Mouse (Mus musculus) spleen, adult 2 months (tissue): ENCODE results near the gene Wdr82.

Experiments used
- CTCF ChIP-seq: fragments of 200-500 bp; IDR thresholded peaks from 2 replicates; pipeline ENCODE4 v1.5.1; 2011; ENCODE audit warnings: mild to moderate bottlenecking, inconsistent platforms; ENCODE audit not compliant: insufficient read depth, insufficient read length, insufficient replicate concordance; ENCODE audit errors: extremely low read depth
- POLR2A ChIP-seq: fragments of 200-500 bp; IDR thresholded peaks from 2 replicates; pipeline ENCODE4 v1.6.1; 2011; ENCODE audit warnings: low read depth, low read length, inconsistent platforms

DNA sequence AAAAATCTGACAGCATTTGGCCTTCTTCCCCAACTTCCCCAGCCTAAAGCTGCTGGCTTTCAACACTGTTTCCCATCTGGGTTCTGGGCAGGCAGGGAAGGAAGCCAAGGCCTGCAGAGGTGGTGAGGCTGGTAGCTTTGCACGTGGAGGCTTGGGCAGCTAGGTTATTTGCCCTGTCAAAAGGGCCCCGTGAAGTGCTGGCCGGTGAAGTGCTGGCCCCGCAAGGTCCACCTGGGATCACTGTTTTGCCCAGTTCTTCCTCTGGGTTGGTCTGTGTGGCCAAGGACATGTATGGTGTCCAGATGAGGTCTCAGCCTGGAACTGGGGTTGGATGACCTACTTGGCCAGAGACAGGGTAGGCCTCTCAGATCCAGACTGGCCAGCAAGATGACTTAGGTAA is 39.2 kb downstream of the Wdr82 start:
- TF ChIP-seq CTCF (no peak), POLR2A (no peak)
